Mouse (Mus musculus) myocyte (in vitro differentiated cells): ENCODE measurements around the gene Larp1b.

Source experiments
- CEBPB ChIP-seq: IDR thresholded peaks from 2 replicates; pipeline ENCODE4 v1.6.1; 2011; ENCODE audit warnings: mild to moderate bottlenecking, moderate library complexity; ENCODE audit not compliant: poor library complexity, insufficient read depth, severe bottlenecking
- E2F4 ChIP-seq: IDR thresholded peaks from one replicate; pipeline ENCODE4 v1.6.1; 2011; ENCODE audit warnings: mild to moderate bottlenecking, control low read depth, moderate library complexity; ENCODE audit not compliant: insufficient read depth
- MAX ChIP-seq: IDR thresholded peaks from one replicate; pipeline ENCODE4 v1.6.1; 2011; ENCODE audit warnings: low read depth, mild to moderate bottlenecking, control low read depth
- MYOD1 ChIP-seq, 3 experiments: IDR thresholded peaks; one replicate each; pipeline ENCODE4 v1.6.1; 2011; ENCODE audit warnings: control low read depth in 2 of 3, low read depth in 2 of 3, mild to moderate bottlenecking in 2 of 3, moderate library complexity in 1 of 3; ENCODE audit not compliant: insufficient read length in 2 of 3, control insufficient read depth in 1 of 3
- MYOG ChIP-seq, 3 experiments: IDR thresholded peaks; one replicate each; pipeline ENCODE4 v1.6.1; 2011; ENCODE audit warnings: control low read depth in 2 of 3, low read depth in 2 of 3, mild to moderate bottlenecking in 2 of 3; ENCODE audit not compliant: insufficient read length in 2 of 3, control insufficient read depth in 1 of 3, insufficient read depth in 1 of 3
- POLR2A ChIP-seq: IDR thresholded peaks from one replicate; pipeline ENCODE4 v1.6.1; 2011; ENCODE audit warnings: low read depth, mild to moderate bottlenecking, control low read depth, moderate library complexity; ENCODE audit not compliant: insufficient read length
- POLR2AphosphoS2 ChIP-seq: IDR thresholded peaks from one replicate; pipeline ENCODE4 v1.6.1; 2011; ENCODE audit warnings: low read depth, control low read depth; ENCODE audit not compliant: insufficient read length
- REST ChIP-seq: IDR thresholded peaks from one replicate; pipeline ENCODE4 v1.6.1; 2011; ENCODE audit warnings: mild to moderate bottlenecking, control low read depth, moderate library complexity; ENCODE audit not compliant: insufficient read depth, insufficient read length
- SRF ChIP-seq: IDR thresholded peaks from one replicate; pipeline ENCODE4 v1.6.1; 2011; ENCODE audit warnings: low read depth; ENCODE audit not compliant: control insufficient read depth, insufficient read length
- TCF12 ChIP-seq: IDR thresholded peaks from one replicate; pipeline ENCODE4 v1.6.1; 2011; ENCODE audit warnings: mild to moderate bottlenecking, control low read depth; ENCODE audit not compliant: poor library complexity, insufficient read depth, severe bottlenecking
- TCF3 ChIP-seq: IDR thresholded peaks from one replicate; pipeline ENCODE4 v1.6.1; 2011; ENCODE audit warnings: low read depth, control low read depth; ENCODE audit not compliant: insufficient read length
- USF1 ChIP-seq: IDR thresholded peaks from one replicate; pipeline ENCODE4 v1.6.1; 2011; ENCODE audit warnings: low read depth, mild to moderate bottlenecking, control low read depth, moderate library complexity

- no peak for TF ChIP-seq POLR2A
- no peak for TF ChIP-seq E2F4
- TF ChIP-seq USF1: no peak
- TF ChIP-seq CEBPB: no peak
- TF ChIP-seq MAX: no peak
- no peak for TF ChIP-seq POLR2AphosphoS2
- no peak for TF ChIP-seq TCF3
- TF ChIP-seq MYOG (IDR thresholded peaks at IDR 0.05; ENCODE audit: control insufficient read depth in 1 of 3, insufficient read depth in 1 of 3, insufficient read length in 2 of 3, low read depth in 2 of 3): no peak
- TF ChIP-seq MYOD1 (IDR thresholded peaks at IDR 0.05; ENCODE audit: control insufficient read depth in 1 of 3, insufficient read length in 2 of 3, low read depth in 2 of 3): no peak
- no peak for TF ChIP-seq TCF12
- TF ChIP-seq SRF: no peak
- no peak for TF ChIP-seq REST
These were observed 134.1 kb downstream of the Larp1b start for GRCm38 (mm10) chr3:41083790-41084112.
